ENCODE assay signal across 13 mouse cellular contexts in the genomic region with DNA sequence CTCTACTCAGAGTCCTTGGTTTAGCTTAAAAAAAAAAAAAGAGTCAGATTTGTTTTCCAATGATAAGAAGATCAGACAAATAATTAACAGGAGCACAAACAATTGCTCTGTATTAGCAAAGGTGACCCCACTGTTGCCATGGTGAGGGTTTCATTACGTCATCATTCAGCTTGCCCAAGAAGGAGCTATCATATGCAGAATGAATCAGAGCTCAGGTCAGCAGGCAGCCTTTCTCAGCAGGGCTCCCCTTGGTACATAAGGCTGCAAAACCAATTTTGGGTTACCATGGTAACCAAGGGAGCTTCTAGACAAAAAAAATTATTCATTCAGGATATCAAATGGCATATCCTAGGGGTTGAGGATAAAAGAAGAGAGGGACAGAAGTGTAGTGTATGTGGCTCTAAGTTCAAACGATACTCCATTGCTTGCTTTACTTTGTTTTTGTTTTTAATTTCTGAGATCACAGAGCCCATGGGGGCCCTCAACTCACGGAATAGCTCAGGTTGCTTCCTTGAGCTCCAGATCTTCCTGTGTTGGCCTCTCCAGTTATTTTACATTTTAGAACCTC. TPM values are rescaled to one million over a fixed set of nuclear protein-coding genes. Genes with fewer than 3 reads are reported as not detected.
DNase-seq lines count a peak whose midpoint lies in the region; ATAC-seq lines count a peak whose summit lies in the region.
"Had no signal": no experiment of that assay in that cellular context is flagged by ENCODE, and none has a peak within 500 bp of the region (broad histone marks: within the 10 kb centered on the region; RNA-seq: fewer than 3 reads in every experiment).

No protein-coding gene starts in this region.

- WGBS in forebrain, embryonic 14.5 days, result 13% methylated on average over 3 of the region's 3 CpGs
- 31% methylated on average over 3 of the region's 3 CpGs for WGBS in midbrain, embryonic 14.5 days

- H3K36me3 ChIP-seq in forebrain, embryonic 14.5 days (ENCODE audit: control insufficient read depth, insufficient read depth, low read length), result no peaks in the 10 kb centered on the region
- H3K36me3 ChIP-seq in midbrain, embryonic 14.5 days (ENCODE audit: control insufficient read depth, insufficient read depth, low read length), result no peaks in the 10 kb centered on the region
- H3K36me3 ChIP-seq: heart, embryonic 13.5 days; neural tube, embryonic 15.5 days had no signal

- peak; percentile 25 for DNase-seq in cerebellum, adult 9-11 months
- no peak for DNase-seq in cerebellum, postnatal 4 days (ENCODE audit: low spot score in 2 of 2)
- peak; percentile 59 for DNase-seq in MN1 (ENCODE audit: low spot score)
- peak; percentile 64 for DNase-seq in forebrain, embryonic 14.5 days (ENCODE audit: low spot score)
- peak; percentile 69 for DNase-seq in midbrain, embryonic 14.5 days
- DNase-seq in right cerebral cortex, postnatal 25 days, result no peak
- DNase-seq in left cerebral cortex, postnatal 36 days (ENCODE audit: low spot score in 2 of 2), result no peak
- no peak for DNase-seq in kidney, postnatal 4 days
- DNase-seq: kidney, adult 18-20 months had no signal

- no peak overlapping the region for H3K9ac ChIP-seq in forebrain, embryonic 14.5 days (ENCODE audit: low read length)
- no peak overlapping the region for H3K9ac ChIP-seq in midbrain, embryonic 14.5 days (replicated peaks; ENCODE audit: low read length)
- H3K9ac ChIP-seq: heart, embryonic 13.5 days; neural tube, embryonic 15.5 days had no signal

- no peak; the same call in 1 of the 2 replicates for ATAC-seq in forebrain, embryonic 14.5 days
- no peak for ATAC-seq in midbrain, embryonic 14.5 days (ENCODE audit: low FRiP score, low TSS enrichment)

- no peaks in the 10 kb centered on the region for H3K27me3 ChIP-seq in forebrain, embryonic 14.5 days (replicated peaks; ENCODE audit: control insufficient read depth, insufficient read depth, low read length)
- no peaks in the 10 kb centered on the region for H3K27me3 ChIP-seq in midbrain, embryonic 14.5 days (ENCODE audit: control insufficient read depth, insufficient read depth, low read length)
- H3K27me3 ChIP-seq: heart, embryonic 13.5 days; neural tube, embryonic 15.5 days had no signal

- no peak overlapping the region for H3K27ac ChIP-seq in forebrain, embryonic 14.5 days (ENCODE audit: low read depth, low read length)
- no peak overlapping the region for H3K27ac ChIP-seq in midbrain, embryonic 14.5 days (replicated peaks; ENCODE audit: low read depth, low read length)
- H3K27ac ChIP-seq: heart, embryonic 13.5 days; macrophage; neural tube, embryonic 15.5 days had no signal

- no peaks in the 10 kb centered on the region for H3K9me3 ChIP-seq in forebrain, embryonic 14.5 days (replicated peaks; ENCODE audit: control insufficient read depth, low read length)
- 0 out of 2 replicates have a peak, but pooled peaks cover 3% of the 10 kb centered on the region for H3K9me3 ChIP-seq in midbrain, embryonic 14.5 days (ENCODE audit: control insufficient read depth, low read length)
- H3K9me3 ChIP-seq: heart, embryonic 13.5 days; neural tube, embryonic 15.5 days had no signal

- H3K4me1 ChIP-seq in forebrain, embryonic 14.5 days (ENCODE audit: control insufficient read depth, insufficient read depth, low read length), result peaks cover 11% of the 10 kb centered on the region
- H3K4me1 ChIP-seq in midbrain, embryonic 14.5 days (ENCODE audit: control insufficient read depth, insufficient read depth, low read length), result peaks cover 14% of the 10 kb centered on the region

- no peak overlapping the region for H3K4me2 ChIP-seq in forebrain, embryonic 14.5 days (ENCODE audit: low read length)
- H3K4me2 ChIP-seq in midbrain, embryonic 14.5 days (ENCODE audit: low read length), result no peak overlapping the region
- H3K4me2 ChIP-seq: heart, embryonic 13.5 days; neural tube, embryonic 15.5 days had no signal

- H3K4me3 ChIP-seq in forebrain, embryonic 14.5 days (ENCODE audit: low read depth, low read length), result no peak overlapping the region
- H3K4me3 ChIP-seq in midbrain, embryonic 14.5 days (replicated peaks; ENCODE audit: low read depth, low read length), result no peak overlapping the region
- H3K4me3 ChIP-seq: heart, embryonic 13.5 days; neural tube, embryonic 15.5 days had no signal

- intact Hi-C loops in left cerebral cortex, postnatal 36 days (cut with DNase I), result no loop called here

RNA-seq across cellular contexts. Expression of a gene that starts 2.2 kb away (rescaled TPM):
- 36.4 and 50.7 TPM in 2 replicates for polyA plus RNA-seq in forebrain, embryonic 14.5 days (2014; fragmentation: Nextera tagmentation; extraction: Ambion mirVana)
- polyA plus RNA-seq in midbrain, embryonic 14.5 days (2014; fragmentation: Nextera tagmentation; extraction: Ambion mirVana), result 41.3 and 45.2 TPM in 2 replicates
- 10 to 100 TPM; 48.3 to 61.0 TPM for total RNA-seq in left cerebral cortex, postnatal 36 days (2021)

RNA-seq across cellular contexts. Expression of a gene that starts 29.0 kb away (rescaled TPM):
- polyA plus RNA-seq in forebrain, embryonic 14.5 days (2014; fragmentation: Nextera tagmentation; extraction: Ambion mirVana), result 8.6 and 9.5 TPM in 2 replicates
- 16.9 and 18.5 TPM in 2 replicates for polyA plus RNA-seq in midbrain, embryonic 14.5 days (2014; fragmentation: Nextera tagmentation; extraction: Ambion mirVana)
- 10 to 100 TPM; 18.7 to 19.2 TPM for total RNA-seq in left cerebral cortex, postnatal 36 days (2021)
- polyA plus RNA-seq: C2C12 had no signal

RNA-seq across cellular contexts. Expression of a gene that starts 53.9 kb away (rescaled TPM):
- polyA plus RNA-seq in forebrain, embryonic 14.5 days (2014; fragmentation: Nextera tagmentation; extraction: Ambion mirVana), result 52.2 and 54.6 TPM in 2 replicates
- 61.9 and 69.3 TPM in 2 replicates for polyA plus RNA-seq in midbrain, embryonic 14.5 days (2014; fragmentation: Nextera tagmentation; extraction: Ambion mirVana)
- total RNA-seq in left cerebral cortex, postnatal 36 days (2021), result 10 to 100 TPM; 31.1 to 35.0 TPM

Comparison
In these comparisons a context has a peak if more than half of its experiments do, and no peak if none do; other contexts are left out.
1. DNase-seq: peak in cerebellum, adult 9-11 months (single experiment), MN1 (single experiment), forebrain, embryonic 14.5 days (single experiment) and midbrain, embryonic 14.5 days (single experiment); none in cerebellum, postnatal 4 days (0 of 2), right cerebral cortex, postnatal 25 days (single experiment), left cerebral cortex, postnatal 36 days (0 of 2) and kidney, postnatal 4 days (0 of 2).